Mouse (Mus musculus) intestine, embryonic 16.5 days (tissue): ENCODE measurements around the gene Mllt1. TPM values are rescaled to one million over a fixed set of nuclear protein-coding genes. Genes with fewer than 3 reads are reported as not detected.

Experiments used
- ATAC-seq: fragments of 200-750 bp; cut with Nextera tagmentation; 2 replicates; pipeline ENCODE4 v1.8.0; 2017; ENCODE audit warnings: moderate TSS enrichment, moderate library complexity
- H3K27ac ChIP-seq: fragments of 300-500 bp; sonication (generic); 2 replicates; pipeline ENCODE4 v1.5.1; 2014; ENCODE audit warnings: mild to moderate bottlenecking, low read length
- H3K27me3 ChIP-seq: fragments of 300-500 bp; sonication (generic); replicated peaks from 2 replicates; pipeline ENCODE4 v1.6.1; 2014; ENCODE audit warnings: low read length, control low read depth, mixed read lengths; ENCODE audit not compliant: control insufficient read depth, insufficient read depth
- H3K36me3 ChIP-seq: fragments of 300-500 bp; sonication (generic); 2 replicates; pipeline ENCODE4 v1.6.1; 2014; ENCODE audit warnings: low read length, control low read depth; ENCODE audit not compliant: control insufficient read depth, insufficient read depth
- H3K4me1 ChIP-seq: fragments of 300-500 bp; sonication (generic); 2 replicates; pipeline ENCODE4 v1.6.1; 2014; ENCODE audit warnings: low read length, control low read depth, mixed read lengths; ENCODE audit not compliant: control insufficient read depth, insufficient read depth
- H3K4me2 ChIP-seq: fragments of 300-500 bp; sonication (generic); 2 replicates; pipeline ENCODE4 v1.6.1; 2014; ENCODE audit warnings: low read depth, low read length, control low read depth
- H3K4me3 ChIP-seq: fragments of 300-500 bp; sonication (generic); 2 replicates; pipeline ENCODE4 v1.5.1; 2014; ENCODE audit warnings: mild to moderate bottlenecking, low read length
- H3K9ac ChIP-seq: fragments of 300-500 bp; sonication (generic); 2 replicates; pipeline ENCODE4 v1.6.1; 2014; ENCODE audit warnings: low read depth, low read length
- H3K9me3 ChIP-seq: fragments of 300-500 bp; sonication (generic); 2 replicates; pipeline ENCODE4 v1.6.1; 2016; ENCODE audit warnings: low read length, control low read depth; ENCODE audit not compliant: control insufficient read depth
- WGBS: fragments of 180-500 bp; shearing (Covaris S2); extraction: QIAGEN DNeasy Blood & Tissue Kit; methylation state at CpG from one replicate; pipeline ENCODE4 v1.1.7; 2014; 5-methylcytosine and 5-hydroxymethylcytosine counted together
- polyA plus RNA-seq: library from polyadenylated mRNA; unstranded; fragments of >200 nt; fragmentation: Nextera tagmentation; extraction: Ambion mirVana; gene quantifications from 2 replicates; pipeline ENCODE4 v1.2.1, GENCODE M21; 2015

Gene Mllt1
- polyA plus RNA-seq, 1 experiment from 2014 or later: 22.6 TPM

GRCm38 (mm10) chr17:56897630-56898195 lies 37.5 kb downstream of the Mllt1 start:
- ATAC-seq: peak; percentile 85
- WGBS: 81% methylated on average over 7 of the region's 7 CpGs
- H3K36me3 ChIP-seq: peaks cover 43% of the 10 kb centered on the region

GRCm38 (mm10) chr17:56896513-56897129 lies 38.6 kb downstream of the Mllt1 start:
- H3K27me3 ChIP-seq: no peaks in the 10 kb centered on the region
- no peak for ATAC-seq
- 78% methylated on average over 6 of the region's 6 CpGs for WGBS
- no peak overlapping the region for H3K4me2 ChIP-seq
- H3K27ac ChIP-seq: no peak overlapping the region
- no peak overlapping the region for H3K9ac ChIP-seq
- H3K36me3 ChIP-seq: peaks cover 44% of the 10 kb centered on the region
- H3K4me3 ChIP-seq: no peak overlapping the region
- H3K9me3 ChIP-seq: no peaks in the 10 kb centered on the region
- H3K4me1 ChIP-seq: no peaks in the 10 kb centered on the region

More at GRCm38 (mm10) chr17:56897630-56898195, 37.5 kb downstream of the Mllt1 start:
- Histone ChIP-seq H3K9me3 (no peaks in the 10 kb centered on the region), H3K9ac (no peak overlapping the region), H3K4me3 (no peak overlapping the region), H3K4me2 (no peak overlapping the region), H3K27ac (no peak overlapping the region), H3K27me3 (no peaks in the 10 kb centered on the region), H3K4me1 (no peaks in the 10 kb centered on the region)

- Histone ChIP-seq H3K4me1 (no peaks in the 10 kb centered on the region), H3K36me3 (peaks cover 36% of the 10 kb centered on the region)
- no peak for ATAC-seq
Observed at GRCm38 (mm10) chr17:56895368-56895918, 39.8 kb downstream of the Mllt1 start.

GRCm38 (mm10) chr17:56890018-56890417 lies 45.2 kb downstream of the Mllt1 start:
- H3K9ac ChIP-seq: no peak overlapping the region
- peaks cover 3% of the 10 kb centered on the region; the same call in 1 of the 2 replicates for H3K9me3 ChIP-seq
- no peak overlapping the region for H3K4me3 ChIP-seq
- H3K27ac ChIP-seq: no peak overlapping the region
- no peaks in the 10 kb centered on the region for H3K4me1 ChIP-seq
- no peak overlapping the region for H3K4me2 ChIP-seq
- ATAC-seq: no peak
- peaks cover 19% of the 10 kb centered on the region for H3K36me3 ChIP-seq
- WGBS: 94% methylated on average over 2 of the region's 2 CpGs
- no peaks in the 10 kb centered on the region for H3K27me3 ChIP-seq

More at GRCm38 (mm10) chr17:56895368-56895918, 39.8 kb downstream of the Mllt1 start:
- Histone ChIP-seq H3K4me2 (no peak overlapping the region), H3K9me3 (no peaks in the 10 kb centered on the region), H3K27ac (no peak overlapping the region), H3K4me3 (no peak overlapping the region), H3K9ac (no peak overlapping the region), H3K27me3 (no peaks in the 10 kb centered on the region)
- WGBS: 88% methylated on average over 9 of the region's 9 CpGs

GRCm38 (mm10) chr17:56888050-56888449 lies 47.2 kb downstream of the Mllt1 start:
- ATAC-seq: no peak
- Histone ChIP-seq H3K9ac (no peak overlapping the region), H3K9me3 (peaks cover 3% of the 10 kb centered on the region; the same call in 1 of the 2 replicates), H3K4me1 (no peaks in the 10 kb centered on the region; the same call in 1 of the 2 replicates), H3K36me3 (peaks cover 13% of the 10 kb centered on the region), H3K27ac (no peak overlapping the region), H3K27me3 (no peaks in the 10 kb centered on the region), H3K4me3 (no peak overlapping the region), H3K4me2 (no peak overlapping the region)
- 89% methylated on average over 2 of the region's 3 CpGs for WGBS

GRCm38 (mm10) chr17:56884809-56885208 lies 50.4 kb downstream of the Mllt1 start:
- peaks cover 6% of the 10 kb centered on the region; the same call in 1 of the 2 replicates for H3K36me3 ChIP-seq
- no peak overlapping the region for H3K4me3 ChIP-seq
- WGBS: 90% methylated on average over 17 of the region's 17 CpGs
- no peak overlapping the region for H3K4me2 ChIP-seq
- no peak overlapping the region for H3K9ac ChIP-seq
- H3K27ac ChIP-seq: no peak overlapping the region
- peaks cover 3% of the 10 kb centered on the region; the same call in 1 of the 2 replicates for H3K9me3 ChIP-seq
- no peak for ATAC-seq
- H3K4me1 ChIP-seq: no peaks in the 10 kb centered on the region; the same call in 1 of the 2 replicates
- H3K27me3 ChIP-seq: no peaks in the 10 kb centered on the region

- no peak overlapping the region for H3K4me3 ChIP-seq
- H3K36me3 ChIP-seq: peaks cover 4% of the 10 kb centered on the region; the same call in 1 of the 2 replicates
- no peak overlapping the region for H3K27ac ChIP-seq
- no peak overlapping the region for H3K9ac ChIP-seq
- no peaks in the 10 kb centered on the region for H3K27me3 ChIP-seq
- ATAC-seq: no peak
- peaks cover 3% of the 10 kb centered on the region; the same call in 1 of the 2 replicates for H3K9me3 ChIP-seq
- 72% methylated on average over 5 of the region's 5 CpGs for WGBS
- no peaks in the 10 kb centered on the region; the same call in 1 of the 2 replicates for H3K4me1 ChIP-seq
- no peak overlapping the region for H3K4me2 ChIP-seq
Observed at GRCm38 (mm10) chr17:56884331-56884730, 50.9 kb downstream of the Mllt1 start.

- peak; percentile 69 for ATAC-seq
Observed at GRCm38 (mm10) chr17:56883612-56884011, 51.6 kb downstream of the Mllt1 start.

GRCm38 (mm10) chr17:56877426-56877825 lies 57.8 kb downstream of the Mllt1 start:
- ATAC-seq: no peak
- 88% methylated on average over 19 of the region's 19 CpGs for WGBS
- H3K27ac ChIP-seq: no peak overlapping the region

More at GRCm38 (mm10) chr17:56883612-56884011, 51.6 kb downstream of the Mllt1 start:
- Histone ChIP-seq H3K9ac (no peak overlapping the region), H3K4me1 (no peaks in the 10 kb centered on the region; the same call in 1 of the 2 replicates), H3K27ac (no peak overlapping the region), H3K9me3 (peaks cover 3% of the 10 kb centered on the region; the same call in 1 of the 2 replicates), H3K4me2 (peak overlapping the region; percentile 42), H3K4me3 (peak overlapping the region; percentile 26), H3K27me3 (no peaks in the 10 kb centered on the region), H3K36me3 (no peaks in the 10 kb centered on the region)
- WGBS: 25% methylated on average over 17 of the region's 17 CpGs

More at GRCm38 (mm10) chr17:56877426-56877825, 57.8 kb downstream of the Mllt1 start:
- Histone ChIP-seq H3K9ac (no peak overlapping the region), H3K9me3 (no peaks in the 10 kb centered on the region), H3K36me3 (no peaks in the 10 kb centered on the region), H3K4me3 (no peak overlapping the region), H3K4me1 (no peaks in the 10 kb centered on the region), H3K4me2 (no peak overlapping the region), H3K27me3 (no peaks in the 10 kb centered on the region)
